ENCODE assay signal across 8 mouse cellular contexts in the genomic region with DNA sequence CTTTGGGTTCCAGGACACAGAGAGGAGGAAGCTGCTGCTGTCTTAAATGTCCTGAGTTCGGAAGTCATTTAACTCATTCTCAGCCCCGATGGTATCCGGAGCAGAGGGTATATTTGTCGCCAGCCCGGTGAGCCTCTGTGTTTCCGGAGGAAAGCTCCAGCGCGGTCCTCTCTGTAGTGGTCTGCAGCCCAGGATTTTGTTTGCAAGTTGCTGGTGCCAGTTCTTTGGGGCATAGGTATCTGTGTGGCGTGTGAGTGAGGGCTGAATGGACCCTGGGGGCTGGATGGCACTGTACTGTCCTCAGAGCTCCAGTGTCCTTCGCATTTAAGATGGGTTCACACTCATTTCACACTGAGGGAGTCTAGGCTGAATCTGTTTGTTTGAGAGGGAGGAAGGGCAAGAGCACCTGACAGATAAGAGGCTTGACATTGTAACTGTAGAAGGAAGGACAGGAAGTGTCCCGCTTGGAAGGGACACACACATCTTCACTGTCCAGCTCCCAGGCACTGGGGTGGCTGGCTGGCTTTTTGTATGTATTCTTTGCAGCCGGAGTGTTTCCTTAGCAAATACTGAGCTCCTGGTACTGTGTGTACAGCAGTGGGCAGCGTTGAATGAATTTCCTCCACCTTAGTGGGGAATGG. TPM values are rescaled to one million over a fixed set of nuclear protein-coding genes. Genes with fewer than 3 reads are reported as not detected.
DNase-seq lines count a peak whose midpoint lies in the region; ATAC-seq and TF ChIP-seq lines count a peak whose summit lies in the region.

No protein-coding gene starts in this region.

- no peak for ATAC-seq in embryonic facial prominence, embryonic 14.5 days (ENCODE audit: low read depth)
- ATAC-seq in hindbrain, embryonic 13.5 days (ENCODE audit: low FRiP score) = 0 out of 2 replicates have a peak, but pooled peaks have one; percentile 8

- peak overlapping the region; percentile 69 for H3K9ac ChIP-seq in embryonic facial prominence, embryonic 14.5 days (ENCODE audit: low read depth, low read length)
- H3K9ac ChIP-seq in hindbrain, embryonic 13.5 days = peak overlapping the region; percentile 30; the same call in 1 of the 2 replicates

- TF ChIP-seq CTCF in cerebellum, adult 2 months (IDR thresholded peaks at IDR 0.05; ENCODE audit: borderline replicate concordance, insufficient read depth, low read depth, low read length) = no peak

- no peaks in the 10 kb centered on the region for H3K36me3 ChIP-seq in embryonic facial prominence, embryonic 14.5 days (ENCODE audit: control insufficient read depth, insufficient read depth, low read length)
- no peaks in the 10 kb centered on the region for H3K36me3 ChIP-seq in hindbrain, embryonic 13.5 days
- H3K36me3 ChIP-seq in megakaryocyte, embryonic 14.5 days (replicated peaks; ENCODE audit: low read length) = no peaks in the 10 kb centered on the region

- no peak overlapping the region; the same call in 1 of the 2 replicates for H3K27ac ChIP-seq in cerebellum, adult 2 months (ENCODE audit: insufficient read depth, low read length)
- peak overlapping the region; percentile 92 for H3K27ac ChIP-seq in embryonic facial prominence, embryonic 14.5 days (replicated peaks; ENCODE audit: low read depth, low read length)
- H3K27ac ChIP-seq in hindbrain, embryonic 13.5 days = peak overlapping the region; percentile 45

- H3K4me3 ChIP-seq in cerebellum, adult 2 months (replicated peaks; ENCODE audit: insufficient read depth, low read depth, low read length) = peak overlapping the region; percentile 26
- H3K4me3 ChIP-seq in embryonic facial prominence, embryonic 14.5 days (ENCODE audit: low read depth, low read length) = peak overlapping the region; percentile 45
- peak overlapping the region; percentile 16 for H3K4me3 ChIP-seq in hindbrain, embryonic 13.5 days
- peak overlapping the region; percentile 84 for H3K4me3 ChIP-seq in megakaryocyte, embryonic 14.5 days (replicated peaks)

- WGBS in cerebellum, adult 2 months = 41% methylated on average over 13 of the region's 13 CpGs
- 18% methylated on average over 13 of the region's 13 CpGs for whole genome bisulfite sequencing in embryonic facial prominence, embryonic 14.5 days
- 53% methylated on average over 13 of the region's 13 CpGs for WGBS in hindbrain, embryonic 13.5 days

- no peak for DNase-seq in cerebellum, adult 2 months
- DNase-seq in cerebellum, adult 9-10 months = no peak
- DNase-seq in embryonic facial prominence, embryonic 14.5 days (ENCODE audit: low spot score) = no peak
- DNase-seq in spleen, postnatal 14 days (ENCODE audit: low spot score in 2 of 2) = no peak
- DNase-seq in spleen, adult 18-20 months = no peak
- no peak for DNase-seq in spleen, postnatal 10 days (ENCODE audit: low spot score in 2 of 2)

- no peaks in the 10 kb centered on the region for H3K9me3 ChIP-seq in embryonic facial prominence, embryonic 14.5 days (ENCODE audit: control insufficient read depth, low read length)
- no peaks in the 10 kb centered on the region for H3K9me3 ChIP-seq in hindbrain, embryonic 13.5 days
- no peaks in the 10 kb centered on the region for H3K9me3 ChIP-seq in megakaryocyte, embryonic 14.5 days

- H3K27me3 ChIP-seq in cerebellum, adult 2 months (ENCODE audit: control insufficient read depth, insufficient read depth, low read length) = no peaks in the 10 kb centered on the region
- H3K27me3 ChIP-seq in embryonic facial prominence, embryonic 14.5 days (replicated peaks; ENCODE audit: control insufficient read depth, insufficient read depth, low read length) = no peaks in the 10 kb centered on the region
- peaks cover 36% of the 10 kb centered on the region for H3K27me3 ChIP-seq in hindbrain, embryonic 13.5 days
- peaks cover 39% of the 10 kb centered on the region for H3K27me3 ChIP-seq in megakaryocyte, embryonic 14.5 days (replicated peaks)

- TF ChIP-seq POLR2A in cerebellum, adult 2 months (IDR thresholded peaks at IDR 0.05; ENCODE audit: borderline replicate concordance, insufficient read depth, low read length) = no peak

- peak overlapping the region; percentile 58 for H3K4me2 ChIP-seq in embryonic facial prominence, embryonic 14.5 days (ENCODE audit: low read depth, low read length)
- H3K4me2 ChIP-seq in hindbrain, embryonic 13.5 days = peak overlapping the region; percentile 41

- no peaks in the 10 kb centered on the region; the same call in 1 of the 2 replicates for H3K4me1 ChIP-seq in cerebellum, adult 2 months (ENCODE audit: control insufficient read depth, insufficient read depth, low read length)
- H3K4me1 ChIP-seq in embryonic facial prominence, embryonic 14.5 days (ENCODE audit: control insufficient read depth, insufficient read depth, low read length) = peaks cover 52% of the 10 kb centered on the region
- H3K4me1 ChIP-seq in hindbrain, embryonic 13.5 days (replicated peaks) = peaks cover 30% of the 10 kb centered on the region
- H3K4me1 ChIP-seq in megakaryocyte, embryonic 14.5 days = peaks cover 38% of the 10 kb centered on the region

RNA-seq across cellular contexts. Expression of gene 5330417H12Rik, which starts 41.4 kb away (rescaled TPM):
- not detected in 2 replicates for polyA plus RNA-seq in cerebellum, adult 2 months (2012; rRNA removed)
- polyA plus RNA-seq in embryonic facial prominence, embryonic 14.5 days (2014; fragmentation: Nextera tagmentation; extraction: Ambion mirVana) = not detected in 2 replicates
- not detected in 2 replicates for polyA plus RNA-seq in hindbrain, embryonic 13.5 days (2015; fragmentation: Nextera tagmentation; extraction: Ambion mirVana)
- not detected in 2 replicates for polyA plus RNA-seq in megakaryocyte, embryonic 14.5 days (2012; ENCODE audit: insufficient read depth, low replicate concordance)

Comparison
In these comparisons a context has a peak if more than half of its experiments do, and no peak if none do; other contexts are left out.
1. H3K4me3 ChIP-seq: peak in every context shown above with its lines; median percentile 84 in megakaryocyte, embryonic 14.5 days; 45 in embryonic facial prominence, embryonic 14.5 days; 26 in cerebellum, adult 2 months; 16 in hindbrain, embryonic 13.5 days.